Mouse (Mus musculus): ENCODE results near the gene Elmo3.

Gene Elmo3

GRCm38 (mm10) chr8:105305211-105306145 lies at the start of gene Elmo3:
Gene Elmo3 (plus strand): TSS chr8:105305601.
- DNase-seq (ENCODE audit: low spot score), result peak; percentile 49

GRCm38 (mm10) chr8:105257318-105258114 lies 47.9 kb upstream of the Elmo3 start:
- no peak for DNase-seq (ENCODE audit: low spot score)

GRCm38 (mm10) chr8:105258911-105259720 lies 46.3 kb upstream of the Elmo3 start:
- no peak for DNase-seq (ENCODE audit: low spot score)

- peak; percentile 73 for DNase-seq (ENCODE audit: low spot score)
Observed at GRCm38 (mm10) chr8:105259721-105260320, 45.6 kb upstream of the Elmo3 start.

- no peak for DNase-seq (ENCODE audit: low spot score)
Observed at GRCm38 (mm10) chr8:105260371-105261099, 44.9 kb upstream of the Elmo3 start.

- no peak for DNase-seq (ENCODE audit: low spot score)
Observed at GRCm38 (mm10) chr8:105261326-105261980, 43.9 kb upstream of the Elmo3 start.

- DNase-seq (ENCODE audit: low spot score), result no peak
Observed at GRCm38 (mm10) chr8:105263244-105263912, 42.0 kb upstream of the Elmo3 start.

- peak; percentile 62 for DNase-seq (ENCODE audit: low spot score)
Observed at GRCm38 (mm10) chr8:105264024-105264982, 41.1 kb upstream of the Elmo3 start, which contains the start of the genes Tradd and Fbxl8. Gene Tradd (minus strand): TSS chr8:105264609. Gene Fbxl8 (plus strand): TSS chr8:105264648.

- no peak for DNase-seq (ENCODE audit: low spot score)
Observed at GRCm38 (mm10) chr8:105265128-105265527, 40.3 kb upstream of the Elmo3 start.

GRCm38 (mm10) chr8:105266775-105267174 lies 38.6 kb upstream of the Elmo3 start:
- no peak for DNase-seq (ENCODE audit: low spot score)

- no peak for DNase-seq (ENCODE audit: low spot score)
Observed at GRCm38 (mm10) chr8:105268342-105269074, 36.9 kb upstream of the Elmo3 start.

- DNase-seq (ENCODE audit: low spot score), result no peak
Observed at GRCm38 (mm10) chr8:105269075-105269458, 36.3 kb upstream of the Elmo3 start.

- no peak for DNase-seq (ENCODE audit: low spot score)
Observed at GRCm38 (mm10) chr8:105269461-105269947, 35.9 kb upstream of the Elmo3 start, which contains the start of gene Hsf4. Gene Hsf4 (plus strand): TSS chr8:105269801.

GRCm38 (mm10) chr8:105270101-105270915 lies 35.1 kb upstream of the Elmo3 start:
- no peak for DNase-seq (ENCODE audit: low spot score)

GRCm38 (mm10) chr8:105270916-105271186 lies 34.5 kb upstream of the Elmo3 start:
- no peak for DNase-seq (ENCODE audit: low spot score)

- DNase-seq (ENCODE audit: low spot score), result no peak
Observed at GRCm38 (mm10) chr8:105275387-105275786, 30.0 kb upstream of the Elmo3 start.

- DNase-seq (ENCODE audit: low spot score), result no peak
Observed at GRCm38 (mm10) chr8:105275840-105276239, 29.6 kb upstream of the Elmo3 start, which contains the start of gene Nol3. Gene Nol3 (plus strand): TSS chr8:105276140.

All from ovary, postnatal 14 days (tissue).